Mouse (Mus musculus) thymus, postnatal 0 days (tissue): ENCODE results near the gene Ate1. TPM values are rescaled to one million over a fixed set of nuclear protein-coding genes. Genes with fewer than 3 reads are reported as not detected.
"Not testable (repeated sequence)": the region's sequence is repeated elsewhere in the genome, so short reads cannot be mapped to it uniquely, and the experiment has no call there.

ENCODE experiments used
- DNase-seq: peaks from one replicate; pipeline ENCODE4 v3.0.0-alpha.2; 2015; ENCODE audit warnings: low spot score
- polyA plus RNA-seq: library from polyadenylated mRNA; unstranded; fragments of >200 nt; fragmentation: Nextera tagmentation; extraction: Ambion mirVana; gene quantifications from 2 replicates; pipeline ENCODE4 v1.2.1, GENCODE M21; 2015

The Ate1 gene
- 54.8 and 67.0 TPM in 2 replicates for polyA plus RNA-seq

DNA sequence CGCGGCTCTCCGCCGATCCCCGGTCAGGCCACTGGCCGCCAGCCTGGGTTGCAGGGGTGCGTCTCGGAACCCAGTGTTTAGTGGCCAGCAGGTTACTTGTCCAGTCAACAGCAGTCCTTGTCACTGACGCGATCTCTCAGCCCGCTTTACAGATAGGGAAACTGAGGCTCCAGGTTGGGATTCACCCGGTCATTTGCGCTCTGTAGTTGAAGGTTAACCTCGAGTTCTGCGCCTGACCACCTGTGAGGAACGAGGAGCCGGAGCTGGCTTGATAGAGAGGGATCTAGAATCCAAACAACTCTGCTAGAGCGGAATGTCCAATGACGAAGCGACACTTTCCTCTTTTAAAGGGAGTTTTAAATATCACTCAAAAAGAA lies at the start of gene Ate1:
TSS of gene Ate1 (minus strand) at position 321 of the 377 bp plus-strand sequence.
- no peak for DNase-seq

DNA sequence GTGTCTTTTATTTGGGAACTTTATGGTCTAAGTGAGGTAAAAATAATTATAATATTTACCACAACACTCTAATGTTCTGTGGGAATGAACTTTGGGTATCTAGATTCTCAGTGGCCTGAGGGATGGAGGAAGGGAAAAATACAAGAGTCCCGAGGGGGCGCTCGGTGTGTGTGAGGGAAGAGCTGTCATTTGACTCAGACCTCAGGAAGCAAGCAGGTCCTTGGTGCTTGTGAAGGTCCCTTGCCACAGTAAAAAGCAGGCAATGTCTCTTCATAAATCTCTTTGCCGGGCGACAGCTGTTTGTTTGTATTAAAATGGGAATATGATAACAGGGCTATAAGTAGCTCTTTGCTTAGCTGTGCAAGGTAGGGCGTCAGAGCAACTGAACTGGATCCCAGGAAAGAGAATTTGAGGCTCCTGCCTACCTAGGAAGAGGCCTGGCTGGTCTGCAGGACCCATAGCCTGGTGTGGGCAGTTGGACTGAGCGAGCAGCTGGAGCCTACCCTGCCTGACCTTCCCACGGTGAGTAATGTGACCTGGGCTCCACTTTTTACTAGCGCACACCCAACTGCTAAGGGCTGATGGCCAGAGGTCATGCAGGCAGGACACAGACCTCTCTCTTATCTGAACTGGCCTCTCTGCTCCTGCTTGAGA lies 48.7 kb upstream of the Ate1 start:
- no peak for DNase-seq

DNA sequence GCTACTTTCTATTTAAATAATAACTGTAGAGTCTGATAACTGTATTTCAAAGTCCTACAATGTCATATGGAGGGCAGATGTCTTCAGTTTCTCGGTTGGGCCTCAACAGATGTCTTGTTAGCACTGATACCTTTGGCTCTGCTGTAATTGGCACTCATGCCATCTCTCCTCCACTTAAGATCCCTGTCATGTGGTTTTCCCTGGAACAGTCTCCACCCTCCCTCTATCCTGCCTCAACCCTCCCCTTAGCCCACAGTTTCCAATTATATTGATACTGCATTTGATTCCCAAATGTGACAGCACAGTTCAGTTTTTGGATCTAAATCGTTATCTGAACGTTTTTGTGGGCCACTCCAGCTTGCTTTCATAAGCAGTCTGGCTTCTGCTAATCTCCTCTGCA lies 44.4 kb upstream of the Ate1 start:
- no peak for DNase-seq

DNA sequence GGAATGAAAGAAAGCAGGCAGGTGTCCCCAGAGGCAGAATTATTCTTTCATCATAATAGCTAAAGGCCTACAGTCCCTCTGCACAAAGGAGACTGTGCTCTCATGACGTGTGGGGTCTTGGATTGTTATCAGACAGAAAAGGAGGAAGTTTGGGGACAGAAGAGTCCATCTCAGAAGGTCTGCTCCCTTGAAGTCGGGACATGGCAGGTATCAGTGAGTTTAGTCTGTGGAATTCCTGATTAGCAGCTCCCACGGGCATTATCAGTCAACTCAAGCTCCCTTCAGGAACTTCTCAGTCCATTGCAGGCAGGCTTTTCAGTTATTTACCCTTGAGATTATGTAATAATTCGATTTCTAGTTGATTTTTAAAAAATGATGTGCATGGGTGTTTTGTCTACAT lies 43.7 kb upstream of the Ate1 start:
- DNase-seq: no peak

DNA sequence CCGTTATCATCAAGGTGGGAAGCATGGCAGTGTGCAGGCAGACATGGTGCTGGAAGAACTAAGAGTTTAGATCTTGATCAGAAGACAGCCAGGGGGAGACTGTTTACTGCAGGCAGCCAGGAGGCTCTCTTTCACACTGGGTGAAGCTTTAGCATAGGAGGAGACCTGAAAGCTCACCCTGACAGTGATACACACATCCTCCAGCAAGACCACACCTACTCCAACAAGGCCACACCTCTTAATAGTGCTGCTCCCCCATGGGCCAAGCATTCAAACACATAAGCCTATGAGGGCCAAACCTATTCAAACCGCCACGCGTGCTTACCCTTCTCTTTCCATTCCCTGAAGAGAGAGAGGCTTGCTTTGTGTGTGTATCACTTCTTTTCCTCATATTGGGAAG lies 43.1 kb upstream of the Ate1 start:
- DNase-seq: no peak

DNA sequence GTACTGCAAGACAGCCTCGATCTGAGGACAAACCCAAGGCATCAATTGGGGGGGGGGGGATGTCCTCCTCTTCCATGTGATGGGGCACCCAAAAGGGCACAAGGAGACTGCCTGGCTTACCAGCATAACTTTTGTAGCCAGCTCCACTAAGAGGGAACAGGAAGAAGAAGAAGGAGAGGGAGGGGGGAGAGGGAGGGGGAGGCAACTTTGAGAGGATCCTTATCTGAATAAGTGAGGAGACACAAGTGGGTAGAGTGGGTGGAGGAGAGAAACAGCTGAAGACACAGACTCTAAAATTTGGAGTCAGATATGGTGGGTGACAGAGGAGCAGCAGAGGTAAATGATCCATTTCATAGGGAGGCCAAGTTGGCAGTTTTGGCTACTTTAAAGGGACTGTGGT lies 40.8 kb upstream of the Ate1 start:
- DNase-seq: no peak

DNA sequence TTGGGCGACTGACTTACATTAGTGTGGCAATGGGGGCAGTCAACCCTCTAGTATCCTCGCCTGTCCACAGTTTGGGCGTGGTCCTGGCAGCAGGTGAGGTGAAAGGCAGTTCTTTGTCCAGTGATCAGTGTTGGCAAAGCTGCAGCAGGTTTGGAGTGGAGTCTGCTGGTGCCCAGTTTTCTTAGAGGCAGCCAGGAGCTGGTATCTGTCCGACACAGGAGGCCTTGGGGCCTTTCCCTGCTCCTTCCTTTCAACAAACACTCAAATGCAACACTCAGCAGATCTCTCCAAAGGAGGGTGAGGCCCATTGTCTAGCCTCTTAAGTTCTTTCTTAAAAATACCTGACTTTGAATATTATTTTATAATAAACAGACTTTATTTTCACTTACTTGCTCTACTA lies 38.4 kb upstream of the Ate1 start:
- no peak for DNase-seq

DNA sequence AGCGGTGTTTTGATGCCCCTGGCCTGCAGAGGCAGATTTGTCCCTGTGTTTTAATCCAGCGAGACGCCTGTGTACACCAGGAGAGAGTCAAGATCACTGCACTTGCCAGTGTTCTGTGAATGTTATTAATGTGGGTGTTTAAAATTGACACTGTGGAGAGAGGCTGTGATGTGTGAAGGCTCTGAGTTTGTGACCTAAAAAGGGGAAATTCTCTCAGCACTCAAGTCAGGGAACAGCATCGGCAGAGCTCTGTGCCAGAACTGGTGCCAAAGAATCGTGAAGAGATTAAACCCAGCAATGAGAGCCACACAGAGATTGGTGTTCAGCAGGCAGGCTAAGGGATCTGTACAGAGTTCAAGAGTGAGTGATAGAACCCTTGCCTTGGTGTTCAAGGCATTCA lies 35.4 kb upstream of the Ate1 start:
- no peak for DNase-seq

DNA sequence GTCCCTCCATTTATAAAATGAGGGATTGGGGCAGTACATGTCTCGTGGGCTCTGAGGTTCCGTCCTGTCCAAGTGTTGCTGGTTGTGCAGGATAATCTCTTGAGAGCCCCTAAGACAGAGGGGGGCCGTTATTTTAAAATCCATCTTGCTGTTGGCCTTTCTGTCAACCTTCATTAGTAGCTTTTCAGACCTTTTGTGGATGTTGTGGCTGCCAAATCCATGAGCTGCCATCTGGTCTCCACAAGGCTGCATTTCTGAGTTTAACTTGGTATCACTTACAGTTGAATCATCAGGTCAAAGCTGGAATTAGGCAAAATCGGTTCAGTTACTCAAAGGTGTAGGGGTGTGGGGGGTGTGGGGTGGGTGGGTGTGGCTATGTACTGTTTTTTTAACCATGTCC lies 33.2 kb upstream of the Ate1 start:
- no peak for DNase-seq

DNA sequence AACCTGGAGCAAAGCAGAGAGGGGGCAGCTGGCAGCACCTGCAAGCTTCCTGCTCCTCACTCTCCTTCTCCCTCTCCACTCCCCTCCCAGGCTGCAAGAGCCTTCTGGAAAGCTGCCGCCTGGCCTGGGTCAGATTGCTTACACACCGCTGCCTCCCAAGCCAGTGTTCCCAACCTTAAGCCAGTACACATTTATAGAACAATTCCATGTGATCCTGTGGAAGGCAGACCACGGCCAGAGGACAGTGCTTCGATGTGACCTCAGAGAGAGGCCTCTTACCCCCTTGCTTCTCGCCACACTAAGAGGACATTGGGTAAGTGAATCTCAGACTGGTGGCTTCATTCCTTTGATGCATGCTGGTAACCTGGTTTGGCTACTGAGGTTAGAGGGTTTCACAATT lies 32.6 kb upstream of the Ate1 start:
- no peak for DNase-seq

DNA sequence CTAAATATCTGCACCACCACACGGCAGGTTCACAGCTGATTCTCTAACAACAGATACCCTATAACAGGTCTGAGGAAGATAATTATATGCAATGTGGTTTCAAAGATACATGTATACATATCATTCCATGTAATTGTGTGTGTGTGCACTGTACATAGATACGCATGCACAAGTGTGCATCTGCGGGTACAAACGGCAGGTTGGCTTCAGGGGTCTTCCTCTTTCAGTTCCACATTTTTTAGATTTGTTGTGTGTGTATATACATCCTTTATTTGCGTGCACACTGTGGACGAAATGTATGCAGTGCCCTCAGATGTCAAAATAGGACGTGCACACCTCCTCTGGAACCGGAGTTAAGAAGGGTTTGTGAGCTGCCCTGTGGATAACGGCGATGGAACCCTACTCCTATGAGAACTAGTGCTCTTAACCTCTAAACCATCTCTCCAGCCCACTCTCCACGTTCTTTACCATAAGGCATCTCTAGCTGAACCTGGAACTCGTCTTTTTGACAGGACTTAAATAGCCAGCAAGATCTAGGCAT lies 27.5 kb upstream of the Ate1 start:
- no peak for DNase-seq

DNA sequence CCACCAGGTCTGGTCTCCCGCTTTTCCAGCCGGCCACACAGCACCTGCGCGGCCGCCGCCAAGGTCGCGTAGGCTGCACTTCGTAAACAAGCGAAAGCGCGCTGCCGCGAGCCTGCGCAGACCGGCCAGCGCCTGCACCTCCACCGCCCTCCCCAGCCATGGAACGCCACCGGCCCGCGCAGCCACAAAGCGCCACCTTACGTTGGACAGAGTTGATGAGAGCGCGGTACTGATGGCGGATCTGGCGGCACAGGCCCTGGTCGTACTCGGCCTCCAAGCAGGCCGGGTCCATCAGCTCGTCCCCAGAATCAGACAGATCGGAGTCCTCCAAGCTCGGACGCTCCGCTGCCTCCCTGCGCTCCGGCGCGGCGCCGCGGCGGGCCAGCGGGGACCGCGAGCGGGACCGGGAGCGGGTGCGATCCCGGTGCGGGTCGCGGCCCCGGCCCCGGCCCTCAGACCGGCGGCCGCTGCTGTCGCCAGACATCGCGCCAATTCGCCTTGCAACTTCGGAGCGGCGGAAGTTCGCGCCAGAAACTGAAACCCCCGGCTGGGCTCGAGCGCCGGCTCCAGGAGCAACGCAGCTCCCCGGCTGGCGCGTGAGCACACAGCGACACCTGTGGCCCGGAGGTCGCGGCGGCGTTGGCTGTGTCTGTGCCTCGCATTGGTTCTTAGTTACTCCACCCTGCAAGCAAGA lies 26.8 kb upstream of the Ate1 start:
- peak; percentile 93 for DNase-seq

DNA sequence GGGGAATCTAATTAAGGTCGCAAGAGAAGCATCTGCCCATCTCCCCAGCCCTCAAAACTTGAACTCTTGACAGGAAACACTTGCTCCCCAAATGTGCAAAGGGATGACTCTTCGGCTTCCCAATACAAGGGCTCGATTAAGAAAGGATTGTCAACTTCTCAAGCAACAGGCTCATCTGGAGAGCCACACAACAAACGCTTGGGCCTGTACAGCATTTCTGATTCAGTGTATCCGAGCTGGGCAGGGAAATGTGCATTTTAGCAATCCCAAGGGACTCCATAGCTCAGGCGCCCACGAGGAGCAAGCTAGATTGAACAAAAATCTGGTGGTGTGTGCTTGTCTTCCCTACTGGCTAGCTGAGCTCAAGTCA lies 26.2 kb upstream of the Ate1 start:
- DNase-seq: no peak

DNA sequence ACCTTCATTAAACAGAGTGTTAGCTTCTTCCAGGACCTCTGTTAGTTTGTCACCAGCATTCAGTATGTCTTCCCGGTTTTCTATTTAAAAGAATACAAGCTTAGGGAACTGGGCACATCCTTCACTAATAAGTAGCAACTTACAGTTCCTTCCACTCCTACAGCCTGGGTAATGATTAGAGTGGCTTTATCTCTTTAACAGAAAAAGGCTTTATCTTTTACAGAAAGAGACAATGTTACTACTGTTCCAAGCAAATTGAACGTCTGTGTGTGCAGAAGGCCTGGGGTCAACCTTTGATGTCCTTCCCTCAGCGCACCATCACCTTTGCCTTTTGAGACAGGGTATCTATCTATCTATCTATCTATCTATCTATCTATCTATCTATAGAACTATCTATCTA lies 25.7 kb upstream of the Ate1 start:
- DNase-seq: no peak

DNA sequence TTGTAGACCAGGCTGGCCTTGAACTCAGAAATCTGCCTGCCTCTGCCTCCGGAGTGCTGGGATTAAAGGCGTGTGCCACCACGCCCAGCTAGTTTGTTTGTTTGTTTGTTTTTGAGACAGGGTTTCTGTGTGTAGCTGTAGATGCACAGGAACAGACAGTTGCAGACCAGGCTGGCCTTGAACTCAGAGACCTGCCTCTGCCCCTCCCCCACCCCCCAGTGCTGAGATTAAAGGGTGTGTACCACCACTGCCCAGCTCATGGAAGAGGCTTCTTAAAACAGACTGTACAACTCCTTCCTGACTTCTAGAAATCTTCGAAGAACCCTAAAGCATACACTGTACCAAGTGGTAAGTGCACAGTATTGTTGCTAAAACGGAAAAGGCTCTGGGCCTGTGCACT lies 25.2 kb upstream of the Ate1 start:
- DNase-seq: no peak

DNA sequence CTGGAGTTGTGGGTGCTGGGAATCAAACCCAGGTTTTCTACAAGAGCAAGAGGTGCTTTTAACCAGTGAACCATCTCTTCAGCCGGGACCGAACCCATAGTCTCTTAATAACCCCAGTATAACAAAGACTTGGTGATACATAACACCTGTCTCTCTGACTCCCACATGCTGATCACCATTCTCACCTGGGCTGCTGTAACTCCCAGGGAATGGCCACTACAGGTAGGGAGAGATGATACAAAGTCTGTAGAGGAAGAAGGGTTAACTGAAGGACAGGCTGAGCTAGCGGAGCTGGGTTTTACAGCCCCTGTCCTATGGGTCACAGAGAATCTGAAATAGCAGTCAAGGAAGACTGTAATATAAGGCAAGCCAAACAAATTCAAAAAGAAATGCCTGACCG lies 23.0 kb upstream of the Ate1 start:
- DNase-seq: no peak

DNA sequence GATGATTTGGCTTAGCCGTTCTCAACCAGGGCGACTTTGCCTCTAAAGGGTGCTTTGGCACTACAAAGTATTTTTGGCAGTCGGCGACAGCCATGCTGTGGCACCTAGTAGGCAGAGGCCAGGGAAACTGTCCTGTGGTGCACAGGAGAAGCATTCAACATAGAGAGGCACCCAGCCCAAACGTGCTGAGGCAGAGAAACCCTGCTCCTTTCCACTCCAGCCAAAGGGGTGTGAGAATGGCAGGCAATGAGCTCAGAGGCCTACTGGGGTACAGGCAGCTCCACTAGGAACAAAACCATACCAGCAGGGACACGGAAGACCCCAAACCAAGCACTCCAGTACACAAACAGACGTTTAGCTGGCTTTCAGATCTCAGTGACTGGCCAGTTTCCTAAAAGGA lies 20.0 kb upstream of the Ate1 start:
- DNase-seq: no peak

DNA sequence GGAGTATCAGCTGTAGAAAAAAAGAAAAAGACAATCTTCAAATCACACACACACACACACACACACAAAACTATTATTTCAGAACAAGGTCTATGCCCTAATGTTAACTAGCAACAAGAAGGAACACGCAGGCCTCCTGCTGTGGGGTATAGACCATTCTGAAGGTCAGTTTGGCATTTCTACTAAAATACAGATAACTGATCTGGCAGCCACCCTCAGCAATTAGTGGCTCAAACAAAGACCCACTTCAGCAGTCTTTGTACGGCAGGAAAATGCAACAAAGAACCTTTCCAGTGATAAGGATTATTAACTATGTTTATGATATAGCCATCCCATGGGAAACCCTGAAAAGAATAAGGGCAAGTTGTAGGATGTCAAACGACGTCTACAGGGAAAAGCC lies 16.9 kb upstream of the Ate1 start:
- DNase-seq: no peak

DNA sequence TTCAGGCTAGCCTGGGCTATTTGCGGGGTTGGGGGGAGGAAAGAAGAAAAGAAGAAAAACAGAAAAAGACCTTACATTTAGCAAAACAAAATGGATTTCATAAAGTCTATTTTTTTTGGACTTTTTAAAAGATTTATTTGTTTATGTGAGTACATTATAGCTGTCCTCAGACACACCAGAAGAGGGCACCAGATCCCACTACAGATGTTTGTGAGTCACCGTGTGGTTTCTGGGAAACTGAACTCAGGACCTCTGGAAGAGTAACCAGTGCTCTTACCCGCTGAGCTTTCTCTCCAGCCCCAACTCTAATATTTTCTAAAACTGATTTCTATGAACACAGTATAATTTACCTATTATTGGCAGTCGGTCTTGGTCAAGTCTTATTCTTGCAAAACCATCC lies 15.0 kb upstream of the Ate1 start:
- DNase-seq: no peak

DNA sequence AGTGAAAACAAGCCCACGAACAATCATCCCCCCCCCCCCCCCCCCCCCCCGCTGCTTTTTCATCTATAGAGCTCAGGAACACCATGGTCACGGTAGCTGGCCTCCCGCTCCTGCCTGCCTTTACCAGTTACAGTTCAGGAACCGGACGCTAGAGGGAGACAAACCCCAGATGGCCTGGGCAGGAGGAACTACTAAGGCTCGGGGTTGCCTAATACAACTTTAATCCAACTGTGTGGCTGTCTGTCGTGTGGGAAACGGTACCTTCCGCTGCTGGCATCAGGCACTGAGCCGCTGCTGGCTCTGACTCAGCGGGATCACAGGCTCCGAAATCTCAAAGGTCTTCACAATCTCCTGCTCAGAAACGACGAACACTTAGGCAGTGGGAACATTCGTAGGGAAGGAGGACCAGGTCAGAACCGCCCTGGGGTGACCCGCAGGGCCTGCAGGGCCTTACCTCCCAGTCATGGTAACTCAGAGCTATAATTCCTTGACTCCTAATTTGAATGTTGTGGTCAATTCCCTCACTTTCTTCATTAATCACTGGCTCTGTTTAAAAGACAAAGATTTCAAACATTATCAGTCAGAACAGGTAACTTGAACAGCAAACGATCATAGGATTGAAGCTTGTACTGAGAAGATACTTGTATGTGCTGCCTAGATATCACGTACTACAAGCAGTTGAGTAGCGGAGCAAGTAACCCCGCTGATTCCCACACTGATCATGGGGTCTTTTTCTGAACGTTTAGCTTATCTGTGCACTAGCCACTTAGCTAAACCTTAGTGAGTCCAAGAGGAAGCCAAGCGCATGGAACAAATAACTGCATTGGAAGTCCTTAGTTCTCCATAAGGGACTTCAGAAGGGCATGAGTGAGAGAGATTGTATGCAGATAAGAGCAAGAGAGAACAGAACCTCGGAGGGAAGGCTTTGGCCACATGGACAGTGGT lies 13.4 kb upstream of the Ate1 start:
- peak; percentile 74 for DNase-seq

DNA sequence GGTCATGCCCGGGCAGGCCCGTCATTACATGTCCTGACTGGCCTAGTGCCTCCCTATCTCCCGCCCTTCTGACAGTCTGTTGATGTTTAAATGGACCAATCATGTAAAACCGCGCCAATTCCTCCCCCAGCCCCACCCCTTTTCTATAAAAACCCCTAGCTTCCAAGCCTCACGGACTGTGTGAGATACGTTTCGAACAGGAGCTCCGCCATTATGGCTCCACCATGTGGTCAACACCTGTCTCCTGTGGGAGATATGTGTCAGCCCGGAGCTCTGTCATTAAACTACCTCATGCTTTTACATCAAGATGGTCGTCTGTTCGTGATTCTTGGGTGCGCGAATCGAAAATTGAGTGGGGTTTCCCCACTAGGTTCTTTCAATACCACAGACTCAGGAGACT lies 11.0 kb upstream of the Ate1 start:
- not testable (repeated sequence) for DNase-seq

DNA sequence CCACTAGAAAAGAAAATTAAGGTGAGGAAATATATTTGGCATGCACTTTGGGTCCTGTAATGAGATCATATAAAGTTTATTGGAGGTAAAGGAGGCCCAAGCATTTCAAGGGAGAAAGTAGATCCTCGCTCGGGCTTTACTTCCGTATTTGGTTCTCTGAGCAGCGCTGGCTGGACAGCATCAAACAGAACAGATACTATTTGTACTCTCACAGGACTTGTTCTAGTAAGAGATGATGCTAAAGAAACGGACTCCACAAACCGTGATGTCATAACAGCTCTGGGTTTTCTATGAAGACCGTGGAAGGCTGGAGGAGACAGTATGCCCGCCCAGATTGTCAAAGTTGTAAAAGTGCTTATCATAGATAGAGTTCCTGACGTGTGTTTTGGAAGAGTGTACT lies 7.1 kb upstream of the Ate1 start:
- DNase-seq: no peak
